Mouse (Mus musculus): ENCODE measurements at regions not wholly inside any gene's neighbourhood (a gene's known extent, or its start where the extent isn't known, plus 50 kb on each side); places are given as distances from the start of the nearest gene placed in this dataset.

DNA sequence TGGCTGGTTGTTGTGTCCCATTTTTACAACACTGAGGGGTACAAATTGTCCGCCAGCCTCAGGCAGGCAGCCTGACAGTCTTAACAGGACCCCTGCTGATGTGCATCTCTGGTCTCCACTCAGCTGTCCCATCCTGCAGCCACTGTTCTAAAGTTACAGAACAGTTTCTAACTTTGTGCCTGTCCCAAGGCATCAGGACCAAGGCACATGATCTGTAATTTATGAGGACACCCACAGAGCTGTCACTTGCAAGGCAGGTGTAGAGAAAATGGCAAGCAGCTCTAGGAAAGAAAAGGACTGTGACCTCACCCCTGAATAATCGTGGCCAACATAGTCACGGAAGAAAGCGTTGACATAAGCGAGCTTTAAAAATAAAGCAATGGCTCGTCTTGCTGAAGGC is 93.0 kb upstream of the Vgll2 start:
- Histone ChIP-seq H3K36me3 (ENCODE audit: insufficient read depth, low read length) (no peaks in the 10 kb centered on the region), H3K9me3 (ENCODE audit: low read length) (no peaks in the 10 kb centered on the region), H3K4me3 (ENCODE audit: low read depth, low read length) (no peak overlapping the region), H3K4me2 (ENCODE audit: low read depth, low read length, poor library complexity, severe bottlenecking) (no peak overlapping the region), H3K27ac (ENCODE audit: low read depth, low read length) (no peak overlapping the region), H3K4me1 (ENCODE audit: insufficient read depth, low read length) (no peaks in the 10 kb centered on the region), H3K9ac (replicated peaks; ENCODE audit: low read length, poor library complexity, severe bottlenecking) (no peak overlapping the region), H3K27me3 (ENCODE audit: insufficient read depth, low read length) (no peaks in the 10 kb centered on the region)
- ATAC-seq (ENCODE audit: low FRiP score), result no peak
- DNase-seq (ENCODE audit: low spot score), result no peak
- TF ChIP-seq CTCF (IDR thresholded peaks at IDR 0.05), result no peak
- WGBS, result 73% methylated on average over 6 of the region's 6 CpGs

DNA sequence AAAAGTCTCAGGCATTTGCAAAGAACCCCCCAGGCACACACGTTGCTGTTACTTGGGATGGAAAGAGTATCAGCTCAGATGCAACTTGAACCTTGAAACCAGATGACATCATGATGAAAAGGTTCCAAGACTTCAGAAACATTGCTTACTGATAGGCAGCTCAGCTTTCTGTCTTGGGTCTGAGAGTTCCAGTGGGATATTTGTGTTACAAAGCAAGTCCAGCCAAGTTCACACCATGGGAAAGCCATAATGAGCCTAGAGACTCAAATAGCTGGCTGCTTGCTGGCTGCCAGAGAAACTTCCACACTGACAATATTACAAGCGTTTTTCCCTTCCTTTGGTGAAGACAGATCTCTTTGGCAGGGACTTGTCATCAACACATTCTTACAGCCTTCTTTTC is 92.0 kb upstream of the Vgll2 start:
- Histone ChIP-seq H3K4me2 (ENCODE audit: low read depth, low read length, poor library complexity, severe bottlenecking) (no peak overlapping the region), H3K9me3 (ENCODE audit: low read length) (no peaks in the 10 kb centered on the region), H3K36me3 (ENCODE audit: insufficient read depth, low read length) (no peaks in the 10 kb centered on the region), H3K27me3 (ENCODE audit: insufficient read depth, low read length) (no peaks in the 10 kb centered on the region), H3K4me1 (ENCODE audit: insufficient read depth, low read length) (no peaks in the 10 kb centered on the region), H3K27ac (ENCODE audit: low read depth, low read length) (no peak overlapping the region), H3K4me3 (ENCODE audit: low read depth, low read length) (no peak overlapping the region), H3K9ac (replicated peaks; ENCODE audit: low read length, poor library complexity, severe bottlenecking) (no peak overlapping the region)
- DNase-seq (ENCODE audit: low spot score) (peak; percentile 30), ATAC-seq (ENCODE audit: low FRiP score) (no peak)
- 57% methylated on average over 2 of the region's 2 CpGs for WGBS
- no peak for TF ChIP-seq CTCF (IDR thresholded peaks at IDR 0.05)

DNA sequence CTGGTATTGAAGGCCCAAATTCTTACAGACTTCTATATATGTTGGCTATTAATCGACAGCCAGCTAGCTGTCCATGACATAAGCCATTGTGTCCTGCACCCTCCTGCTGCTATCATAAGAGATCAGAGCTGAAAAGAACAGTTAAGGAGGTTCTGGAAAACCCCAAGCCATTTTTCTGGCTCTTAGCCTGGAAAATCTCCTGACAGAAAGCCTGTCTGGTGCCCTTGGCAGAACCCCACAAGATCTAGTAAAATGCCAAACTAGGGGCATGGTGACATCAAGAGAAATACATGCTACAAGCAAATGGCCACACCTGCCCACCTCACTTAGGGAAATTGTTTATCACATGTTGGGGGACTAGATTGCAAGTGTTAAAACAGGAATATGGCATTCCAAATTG is 91.6 kb upstream of the Vgll2 start:
- H3K36me3 ChIP-seq (ENCODE audit: insufficient read depth, low read length), result no peaks in the 10 kb centered on the region
- H3K4me3 ChIP-seq (ENCODE audit: low read depth, low read length), result no peak overlapping the region
- H3K4me2 ChIP-seq (ENCODE audit: low read depth, low read length, poor library complexity, severe bottlenecking), result no peak overlapping the region
- 53% methylated on average over 1 of the region's 1 CpGs for WGBS
- H3K9me3 ChIP-seq (ENCODE audit: low read length), result no peaks in the 10 kb centered on the region
- no peak overlapping the region for H3K9ac ChIP-seq (replicated peaks; ENCODE audit: low read length, poor library complexity, severe bottlenecking)
- H3K27me3 ChIP-seq (ENCODE audit: insufficient read depth, low read length), result no peaks in the 10 kb centered on the region
- DNase-seq (ENCODE audit: low spot score) (peak; percentile 34), ATAC-seq (ENCODE audit: low FRiP score) (no peak)
- no peak overlapping the region for H3K27ac ChIP-seq (ENCODE audit: low read depth, low read length)
- no peaks in the 10 kb centered on the region for H3K4me1 ChIP-seq (ENCODE audit: insufficient read depth, low read length)
- TF ChIP-seq CTCF (IDR thresholded peaks at IDR 0.05), result no peak

DNA sequence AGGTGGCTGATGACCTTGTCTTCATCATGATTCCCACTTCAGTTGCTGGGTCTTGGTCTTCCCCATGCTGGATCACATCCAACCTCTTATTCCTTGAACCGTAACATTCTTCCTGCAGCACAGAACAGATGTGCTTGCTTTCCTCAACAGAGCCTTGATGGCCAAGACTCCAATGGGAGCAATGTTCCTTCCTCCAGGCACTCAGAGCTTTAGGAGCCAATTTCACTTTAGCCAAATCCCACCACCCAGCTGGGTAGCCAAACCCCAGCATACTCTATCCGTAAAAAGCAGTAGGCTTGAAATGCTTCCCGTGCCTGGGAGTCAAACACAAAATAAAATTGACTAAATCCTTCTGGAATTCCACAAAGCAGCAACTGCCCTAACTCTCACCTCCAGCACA is 86.8 kb upstream of the Vgll2 start:
- no peak for TF ChIP-seq CTCF (IDR thresholded peaks at IDR 0.05)
- Histone ChIP-seq H3K4me1 (ENCODE audit: insufficient read depth, low read length) (no peaks in the 10 kb centered on the region), H3K9me3 (ENCODE audit: low read length) (no peaks in the 10 kb centered on the region), H3K36me3 (ENCODE audit: insufficient read depth, low read length) (no peaks in the 10 kb centered on the region), H3K4me3 (ENCODE audit: low read depth, low read length) (no peak overlapping the region), H3K27ac (ENCODE audit: low read depth, low read length) (no peak overlapping the region), H3K9ac (replicated peaks; ENCODE audit: low read length, poor library complexity, severe bottlenecking) (no peak overlapping the region), H3K4me2 (ENCODE audit: low read depth, low read length, poor library complexity, severe bottlenecking) (no peak overlapping the region), H3K27me3 (ENCODE audit: insufficient read depth, low read length) (no peaks in the 10 kb centered on the region)
- ATAC-seq (ENCODE audit: low FRiP score) (no peak), DNase-seq (ENCODE audit: low spot score) (no peak)
- 82% methylated on average over 3 of the region's 3 CpGs for WGBS

DNA sequence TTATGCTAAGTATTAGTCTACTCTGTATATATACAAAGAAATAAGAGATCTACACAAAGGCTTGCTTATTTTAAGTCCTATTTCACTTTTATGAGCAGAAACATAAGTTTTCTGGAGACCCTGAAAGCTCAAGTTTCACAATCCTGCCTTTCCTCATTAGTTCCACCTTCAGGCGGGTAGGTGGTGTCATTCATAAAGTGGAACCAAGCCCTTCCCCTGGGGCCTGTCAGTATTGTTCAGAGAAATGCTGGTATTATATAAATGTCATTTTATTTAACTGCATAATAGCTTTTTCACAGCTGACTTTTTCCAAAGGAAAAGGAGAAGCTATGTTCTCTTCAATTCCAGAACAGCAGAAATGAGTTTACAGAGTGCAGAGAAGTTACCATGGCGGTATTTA is 81.1 kb upstream of the Vgll2 start:
- Histone ChIP-seq H3K4me3 (ENCODE audit: low read depth, low read length) (no peak overlapping the region), H3K9ac (replicated peaks; ENCODE audit: low read length, poor library complexity, severe bottlenecking) (no peak overlapping the region), H3K36me3 (ENCODE audit: insufficient read depth, low read length) (no peaks in the 10 kb centered on the region), H3K27ac (ENCODE audit: low read depth, low read length) (no peak overlapping the region), H3K9me3 (ENCODE audit: low read length) (no peaks in the 10 kb centered on the region), H3K27me3 (ENCODE audit: insufficient read depth, low read length) (no peaks in the 10 kb centered on the region), H3K4me1 (ENCODE audit: insufficient read depth, low read length) (no peaks in the 10 kb centered on the region), H3K4me2 (ENCODE audit: low read depth, low read length, poor library complexity, severe bottlenecking) (no peak overlapping the region)
- 72% methylated on average over 2 of the region's 2 CpGs for WGBS
- no peak for TF ChIP-seq CTCF (IDR thresholded peaks at IDR 0.05)
- no peak for DNase-seq (ENCODE audit: low spot score)
- no peak for ATAC-seq (ENCODE audit: low FRiP score)

DNA sequence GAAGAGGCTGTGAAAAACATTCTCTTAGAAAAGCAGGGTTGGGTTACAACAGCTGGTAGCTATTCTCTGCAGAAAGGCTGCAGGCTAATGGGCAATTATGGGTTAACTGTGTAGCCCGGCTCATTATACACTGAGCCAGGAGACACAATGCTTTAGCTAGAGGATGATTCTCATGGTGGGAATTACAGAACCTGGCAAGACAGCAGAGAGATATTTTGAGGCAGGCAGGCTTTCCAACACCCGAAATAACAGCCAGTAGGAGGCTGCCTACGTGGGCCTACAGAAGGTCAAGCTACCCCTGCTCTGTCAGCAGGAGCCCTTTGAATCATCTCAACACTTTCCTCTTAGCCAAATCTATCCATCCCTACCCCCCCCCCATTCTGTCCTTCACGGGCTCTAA is 76.6 kb upstream of the Vgll2 start:
- no peak for TF ChIP-seq CTCF (IDR thresholded peaks at IDR 0.05)
- no peaks in the 10 kb centered on the region for H3K27me3 ChIP-seq (ENCODE audit: insufficient read depth, low read length)
- WGBS, result 45% methylated on average over 4 of the region's 4 CpGs
- H3K27ac ChIP-seq (ENCODE audit: low read depth, low read length), result no peak overlapping the region
- H3K9me3 ChIP-seq (ENCODE audit: low read length), result no peaks in the 10 kb centered on the region
- no peaks in the 10 kb centered on the region for H3K36me3 ChIP-seq (ENCODE audit: insufficient read depth, low read length)
- no peak overlapping the region for H3K4me2 ChIP-seq (ENCODE audit: low read depth, low read length, poor library complexity, severe bottlenecking)
- H3K4me3 ChIP-seq (ENCODE audit: low read depth, low read length), result no peak overlapping the region
- H3K9ac ChIP-seq (replicated peaks; ENCODE audit: low read length, poor library complexity, severe bottlenecking), result no peak overlapping the region
- ATAC-seq (ENCODE audit: low FRiP score) (no peak), DNase-seq (ENCODE audit: low spot score) (no peak)
- no peaks in the 10 kb centered on the region for H3K4me1 ChIP-seq (ENCODE audit: insufficient read depth, low read length)

DNA sequence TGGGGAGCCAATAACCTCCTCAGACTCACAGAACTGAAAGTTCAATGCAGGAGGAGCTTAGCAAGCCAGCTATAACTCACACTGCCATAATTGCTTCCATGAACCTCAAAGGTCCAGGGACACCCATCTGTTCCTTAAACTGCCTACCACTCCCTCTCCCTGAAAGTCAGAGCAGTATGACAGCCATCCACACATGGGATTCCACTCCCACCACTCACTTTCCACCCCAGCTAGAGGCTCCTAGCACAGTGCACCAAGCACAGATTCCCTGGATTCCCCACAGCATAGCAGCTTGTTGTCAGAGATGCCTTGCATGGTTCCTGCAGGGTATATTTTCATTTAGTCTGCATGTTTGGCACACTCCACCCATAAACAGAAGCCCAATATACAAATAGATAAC is 76.1 kb upstream of the Vgll2 start:
- no peak for TF ChIP-seq CTCF (IDR thresholded peaks at IDR 0.05)
- Histone ChIP-seq H3K4me3 (ENCODE audit: low read depth, low read length) (no peak overlapping the region), H3K36me3 (ENCODE audit: insufficient read depth, low read length) (no peaks in the 10 kb centered on the region), H3K9me3 (ENCODE audit: low read length) (no peaks in the 10 kb centered on the region), H3K4me2 (ENCODE audit: low read depth, low read length, poor library complexity, severe bottlenecking) (no peak overlapping the region), H3K27me3 (ENCODE audit: insufficient read depth, low read length) (no peaks in the 10 kb centered on the region), H3K27ac (ENCODE audit: low read depth, low read length) (no peak overlapping the region), H3K4me1 (ENCODE audit: insufficient read depth, low read length) (no peaks in the 10 kb centered on the region), H3K9ac (replicated peaks; ENCODE audit: low read length, poor library complexity, severe bottlenecking) (no peak overlapping the region)
- ATAC-seq (ENCODE audit: low FRiP score), result no peak
- no peak for DNase-seq (ENCODE audit: low spot score)

Data from midbrain, postnatal 0 days (tissue).